Mouse (Mus musculus) gastrocnemius, postnatal 10 days (tissue): ENCODE results near the gene Ehbp1l1. TPM values are rescaled to one million over a fixed set of nuclear protein-coding genes. Genes with fewer than 3 reads are reported as not detected.
A peak's percentile ranks its signal among the peaks of the same experiment; 100 is the strongest.

Experiments used
- DNase-seq: peaks from one replicate; pipeline ENCODE4 v3.0.0; 2021; ENCODE audit warnings: mixed read lengths
- total RNA-seq, 2 experiments: library from RNA; stranded (reverse); gene quantifications; 2 replicates each; pipeline ENCODE4 v1.2.3; 2021

Ehbp1l1 gene
- total RNA-seq, 2 experiments from 2014 or later: 280 to 285 TPM

GRCm38 (mm10) chr19:5734325-5734724, 8.2 kb upstream of the Ehbp1l1 start:
- no peak for DNase-seq

GRCm38 (mm10) chr19:5731264-5731978, 5.3 kb upstream of the Ehbp1l1 start:
- DNase-seq: peak; percentile 91

- no peak for DNase-seq
These were observed 4.4 kb upstream of the Ehbp1l1 start for GRCm38 (mm10) chr19:5730314-5731186.

GRCm38 (mm10) chr19:5729444-5729815, 3.3 kb upstream of the Ehbp1l1 start, which contains the start of gene Fam89b:
Gene Fam89b (minus strand): TSS chr19:5729653.
- peak; percentile 92 for DNase-seq

- DNase-seq: peak; percentile 85
These were observed 2.7 kb upstream of the Ehbp1l1 start for GRCm38 (mm10) chr19:5728631-5729443.

- peak; percentile 96 for DNase-seq
These were observed 1.6 kb upstream of the Ehbp1l1 start for GRCm38 (mm10) chr19:5727701-5728100.

- no peak for DNase-seq
These were observed 953 bp upstream of the Ehbp1l1 start for GRCm38 (mm10) chr19:5726961-5727578.

- peak; percentile 84 for DNase-seq
These were observed 949 bp downstream of the Ehbp1l1 start for GRCm38 (mm10) chr19:5725029-5725707.

GRCm38 (mm10) chr19:5724549-5724941, 1.6 kb downstream of the Ehbp1l1 start:
- peak; percentile 74 for DNase-seq

- DNase-seq: no peak
These were observed 2.1 kb downstream of the Ehbp1l1 start for GRCm38 (mm10) chr19:5723934-5724548.

GRCm38 (mm10) chr19:5722848-5723425, 3.2 kb downstream of the Ehbp1l1 start:
- no peak for DNase-seq

GRCm38 (mm10) chr19:5721233-5721632, 4.9 kb downstream of the Ehbp1l1 start:
- peak; percentile 4 for DNase-seq

GRCm38 (mm10) chr19:5716955-5717354, 9.2 kb downstream of the Ehbp1l1 start:
- DNase-seq: peak; percentile 25

- peak; percentile 32 for DNase-seq
These were observed 10.1 kb downstream of the Ehbp1l1 start for GRCm38 (mm10) chr19:5715793-5716688.

GRCm38 (mm10) chr19:5713730-5714129, 12.4 kb downstream of the Ehbp1l1 start:
- DNase-seq: peak; percentile 70

GRCm38 (mm10) chr19:5713255-5713654, 12.9 kb downstream of the Ehbp1l1 start:
- no peak for DNase-seq

- DNase-seq: no peak
These were observed 14.1 kb downstream of the Ehbp1l1 start for GRCm38 (mm10) chr19:5711907-5712460.

GRCm38 (mm10) chr19:5711218-5711617, 14.9 kb downstream of the Ehbp1l1 start:
- DNase-seq: peak; percentile 77

- no peak for DNase-seq
These were observed 15.5 kb downstream of the Ehbp1l1 start for GRCm38 (mm10) chr19:5710581-5710980.
